Mouse (Mus musculus): Measurements from ENCODE around the gene Tnr.

The Tnr gene

DNA sequence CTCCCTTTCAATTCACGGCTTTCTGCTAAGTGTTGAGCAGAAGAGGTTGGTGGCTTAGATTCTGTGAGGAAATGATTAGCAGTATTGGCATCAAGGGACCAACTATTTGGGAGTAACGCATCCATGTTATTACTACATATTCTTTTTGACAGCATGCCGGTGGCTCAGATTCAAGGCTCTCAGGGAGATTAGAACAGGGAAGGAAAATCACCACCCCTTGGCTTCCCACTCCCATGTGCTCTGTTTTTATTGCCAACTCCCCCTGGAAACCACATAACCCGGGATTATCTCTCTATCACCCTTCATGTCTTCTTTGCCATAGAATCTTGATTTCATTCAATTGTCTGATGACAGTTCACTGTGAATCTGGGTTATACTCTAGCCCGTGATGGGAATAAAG lies 276.8 kb downstream of the Tnr start:
- DNase-seq (ENCODE audit: low spot score), result no peak

DNA sequence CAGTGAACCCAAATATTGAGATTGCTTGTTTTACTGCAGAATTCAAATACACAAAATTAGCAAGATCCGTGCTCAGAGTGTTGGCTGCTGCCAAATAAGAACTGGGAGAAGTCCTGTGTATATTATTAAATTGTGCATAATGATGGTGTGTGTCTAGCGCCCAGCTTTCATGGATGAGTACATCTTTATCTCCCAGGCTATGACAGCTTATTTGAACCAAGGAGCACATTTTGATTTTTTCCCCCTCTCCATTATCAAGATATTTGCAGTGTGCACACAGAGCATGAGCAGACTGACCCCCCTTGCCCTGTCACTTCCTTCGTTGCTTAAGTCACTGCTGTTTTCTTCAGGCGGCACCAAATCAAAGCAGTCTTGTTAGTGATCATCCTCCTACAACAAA lies 278.2 kb downstream of the Tnr start:
- DNase-seq (ENCODE audit: low spot score), result no peak

DNA sequence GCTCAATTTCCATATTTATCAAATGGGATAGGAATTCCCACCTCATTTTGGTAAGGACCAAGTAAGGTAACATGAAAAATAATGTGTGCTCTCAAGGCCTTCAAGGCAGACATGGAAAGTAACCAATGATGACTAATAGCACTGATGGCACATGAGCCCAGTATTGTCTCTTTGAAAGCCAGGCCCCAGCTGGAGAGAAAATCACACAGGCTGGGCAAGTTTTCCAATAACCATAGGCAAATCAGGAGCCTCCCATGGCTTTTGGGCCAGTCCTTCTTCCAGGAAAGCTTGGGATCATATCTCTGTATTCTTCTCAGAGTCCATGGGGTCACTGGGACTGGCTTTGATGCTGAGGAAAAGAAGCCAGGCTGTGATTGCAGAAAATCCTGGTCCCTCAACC lies 280.1 kb downstream of the Tnr start:
- DNase-seq (ENCODE audit: low spot score), result no peak

DNA sequence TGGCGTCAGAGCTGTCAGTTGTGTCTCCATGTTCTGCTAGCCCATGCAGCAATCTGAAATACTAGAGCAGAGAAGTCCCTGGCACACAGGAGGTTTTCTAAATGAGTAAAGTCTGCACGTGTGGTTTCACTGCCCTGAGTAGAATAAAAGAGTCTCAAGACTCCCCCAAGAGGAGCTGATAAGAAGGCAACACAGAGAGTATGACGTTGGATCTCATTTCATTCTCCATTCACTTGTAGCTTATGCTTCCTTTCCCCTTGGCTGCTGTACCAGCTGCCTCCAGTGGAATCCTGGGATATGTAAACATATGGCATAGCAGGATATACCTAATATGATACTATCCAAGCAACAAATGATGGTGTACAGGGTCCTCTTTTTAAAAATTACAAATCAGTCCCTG lies 285.9 kb downstream of the Tnr start:
- no peak for DNase-seq (ENCODE audit: low spot score)

DNA sequence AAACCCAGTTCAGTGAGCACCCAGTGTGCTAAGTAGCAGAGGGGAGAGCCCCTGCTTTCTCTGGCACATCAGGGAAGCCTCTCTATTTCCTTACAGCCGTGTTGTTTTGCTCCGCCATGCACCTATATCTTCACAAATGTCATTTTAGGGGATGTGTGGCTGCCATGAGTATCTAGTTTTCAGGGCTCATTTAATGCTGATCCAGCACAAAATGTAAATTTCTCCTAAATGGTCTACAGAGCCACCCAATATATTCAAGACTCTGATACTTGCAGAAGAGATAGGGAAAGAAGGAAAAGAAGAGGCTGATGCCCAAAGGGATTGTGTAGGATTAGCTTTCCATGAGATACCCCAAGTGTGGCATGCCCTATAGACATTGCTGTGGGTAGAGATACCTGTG lies 288.2 kb downstream of the Tnr start:
- DNase-seq (ENCODE audit: low spot score), result no peak

DNA sequence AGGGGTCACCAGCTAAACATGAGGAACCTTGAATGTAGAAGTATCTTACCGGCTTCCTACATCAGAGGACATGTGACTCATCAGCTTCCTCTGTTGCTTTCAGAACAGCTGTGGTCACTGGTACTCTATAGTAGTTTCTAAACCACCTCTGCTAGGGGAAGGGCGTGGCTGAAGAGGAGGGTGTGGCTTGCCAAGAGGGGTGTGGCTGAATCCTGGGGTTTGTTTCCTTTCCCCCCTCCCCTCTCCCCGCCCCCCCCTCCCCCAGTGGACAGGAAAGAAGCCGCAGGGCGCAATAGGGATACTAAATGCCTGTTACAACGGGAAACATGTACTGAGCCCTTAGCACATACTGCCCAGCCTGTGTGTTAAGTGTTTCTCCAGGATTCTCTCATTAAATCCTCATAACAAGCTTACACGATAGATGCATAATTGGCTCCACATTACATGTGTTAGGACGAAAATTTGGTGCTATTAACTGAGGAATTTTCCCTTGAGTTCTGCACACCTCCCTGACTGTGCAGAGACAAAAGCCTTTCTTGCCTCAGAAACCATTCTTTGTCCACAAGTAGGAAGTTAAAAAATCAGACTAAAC lies 289.3 kb downstream of the Tnr start:
- DNase-seq (ENCODE audit: low spot score), result no peak

DNA sequence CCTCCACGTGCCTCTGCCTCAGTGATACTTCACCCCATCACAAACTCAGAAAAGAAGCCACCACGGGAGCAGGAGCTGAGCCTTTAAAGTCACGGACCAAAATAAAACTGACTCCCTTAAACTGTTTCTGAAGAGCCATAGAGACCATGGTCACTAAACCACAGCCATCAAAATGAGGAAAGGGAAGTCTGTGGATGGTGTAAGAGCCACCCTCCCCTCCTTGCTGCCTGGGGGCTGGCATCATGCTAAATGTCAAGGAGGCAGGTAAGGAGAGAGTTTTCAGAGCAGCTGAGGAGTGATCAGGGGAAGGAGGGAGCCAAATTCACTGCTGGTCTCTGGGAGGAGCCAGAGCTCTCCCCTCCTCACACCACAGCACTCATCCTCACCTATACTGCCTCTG lies 290.8 kb downstream of the Tnr start:
- DNase-seq (ENCODE audit: low spot score), result no peak

DNA sequence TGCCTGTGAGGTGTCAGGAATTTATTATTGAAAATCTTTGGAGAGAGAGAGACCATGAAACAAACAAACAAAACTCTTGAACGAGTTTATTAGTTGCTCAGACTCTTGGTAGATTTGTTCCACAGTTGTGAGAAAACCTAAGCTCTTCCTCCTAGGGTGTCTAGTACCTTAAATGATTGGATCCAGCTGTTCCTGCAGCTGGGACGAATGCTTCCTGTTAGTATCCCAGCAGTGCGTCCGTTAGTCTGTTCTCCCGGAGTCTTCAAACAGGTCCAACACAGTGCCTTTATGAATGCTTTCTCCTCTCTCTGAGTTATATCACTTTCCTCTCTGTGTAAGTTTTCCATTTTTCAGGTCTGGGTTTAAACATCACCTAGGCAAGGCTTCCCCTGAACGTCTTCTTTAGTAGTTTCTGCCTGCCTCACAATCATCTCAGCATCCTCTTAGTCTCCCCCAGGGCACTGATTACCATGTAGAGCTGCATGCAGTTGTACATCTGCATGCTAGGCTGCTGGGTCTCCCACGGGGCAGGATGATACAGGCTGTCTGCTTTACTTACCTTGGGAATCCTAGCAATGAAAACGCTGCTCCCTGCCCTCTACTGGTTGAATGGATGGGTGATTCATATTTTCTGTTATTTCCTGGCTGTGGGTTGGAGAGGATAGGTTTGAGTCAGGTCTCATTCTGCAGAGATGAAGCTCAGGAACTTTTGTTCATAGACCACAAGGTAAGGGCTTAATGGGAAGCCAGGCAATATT lies 293.2 kb downstream of the Tnr start:
- no peak for DNase-seq (ENCODE audit: low spot score)

DNA sequence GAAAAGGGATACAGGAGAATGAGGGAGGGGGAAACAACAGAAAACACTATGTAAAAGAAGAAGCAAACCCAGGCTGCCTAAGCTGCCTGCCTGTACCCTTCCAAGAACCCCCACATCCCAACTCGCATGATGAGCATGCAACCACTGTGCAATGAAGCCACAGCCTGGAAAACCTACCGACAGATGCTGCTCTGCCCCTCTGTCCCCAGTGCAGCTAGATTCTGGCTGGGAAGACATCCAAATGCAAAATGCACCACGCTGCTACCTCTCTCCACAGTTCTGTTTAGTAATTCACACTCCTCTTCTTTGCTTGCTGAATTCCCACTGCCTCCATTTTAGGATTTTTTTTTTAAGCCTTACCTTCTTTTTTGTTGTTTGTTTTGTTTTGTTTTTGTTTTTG lies 295.9 kb downstream of the Tnr start:
- no peak for DNase-seq (ENCODE audit: low spot score)

DNA sequence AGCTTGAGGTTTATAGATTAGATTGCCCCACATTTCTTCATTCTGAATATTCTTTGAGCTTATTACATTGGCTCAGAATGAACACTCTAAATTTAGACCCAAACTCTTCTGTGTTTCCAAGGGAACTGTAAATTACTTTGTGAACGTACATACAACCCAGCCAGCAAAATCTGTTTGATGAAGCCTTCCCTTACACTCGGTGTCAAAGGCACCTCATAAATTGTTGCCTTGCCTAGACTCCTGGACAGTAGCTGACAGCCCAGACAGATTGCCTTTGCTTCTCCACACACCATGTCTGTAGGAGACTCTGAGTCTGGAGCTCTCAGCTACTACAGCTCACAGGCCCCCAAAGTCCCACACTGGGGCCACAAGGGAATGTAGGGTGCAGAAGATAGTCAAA lies 298.8 kb downstream of the Tnr start:
- DNase-seq (ENCODE audit: low spot score), result no peak

DNA sequence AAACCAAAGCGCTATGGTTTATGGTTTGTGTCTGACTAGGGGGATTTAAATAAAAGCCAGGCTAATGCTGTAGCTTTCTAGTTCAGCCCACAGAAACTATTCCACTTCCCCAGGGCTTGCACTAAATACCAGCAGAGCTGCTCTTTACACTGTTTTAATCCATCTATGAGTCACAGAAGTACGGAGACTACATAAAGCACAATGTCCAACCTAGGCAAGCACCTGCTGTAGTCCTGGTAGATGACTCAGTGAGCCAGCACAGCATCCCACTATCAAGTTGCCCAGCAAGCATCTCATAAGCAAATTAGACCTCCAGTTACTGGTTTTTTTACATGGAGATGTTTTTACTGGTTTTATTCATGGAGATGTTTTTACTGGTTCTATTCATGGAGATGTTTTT lies 305.0 kb downstream of the Tnr start:
- DNase-seq (ENCODE audit: low spot score), result no peak

DNA sequence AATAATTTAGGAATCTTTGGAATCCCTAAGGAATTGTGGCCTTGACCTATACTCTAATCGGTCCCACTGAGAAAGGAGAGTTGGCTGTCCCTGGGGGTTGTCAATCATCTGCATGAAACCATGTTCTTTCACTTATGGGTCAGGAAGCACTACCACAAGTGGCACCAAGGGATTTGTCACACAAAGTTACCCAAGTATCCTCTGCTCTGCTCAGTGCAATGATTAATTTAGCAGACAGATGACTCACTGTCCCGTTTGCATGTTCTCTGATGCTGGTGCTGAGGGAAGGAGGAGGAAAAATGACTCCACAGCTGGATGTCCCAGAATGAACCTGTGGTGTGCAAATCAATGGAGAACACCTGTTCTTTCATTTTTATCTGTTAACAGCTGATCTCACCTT lies 309.6 kb downstream of the Tnr start:
- no peak for DNase-seq (ENCODE audit: low spot score)

DNA sequence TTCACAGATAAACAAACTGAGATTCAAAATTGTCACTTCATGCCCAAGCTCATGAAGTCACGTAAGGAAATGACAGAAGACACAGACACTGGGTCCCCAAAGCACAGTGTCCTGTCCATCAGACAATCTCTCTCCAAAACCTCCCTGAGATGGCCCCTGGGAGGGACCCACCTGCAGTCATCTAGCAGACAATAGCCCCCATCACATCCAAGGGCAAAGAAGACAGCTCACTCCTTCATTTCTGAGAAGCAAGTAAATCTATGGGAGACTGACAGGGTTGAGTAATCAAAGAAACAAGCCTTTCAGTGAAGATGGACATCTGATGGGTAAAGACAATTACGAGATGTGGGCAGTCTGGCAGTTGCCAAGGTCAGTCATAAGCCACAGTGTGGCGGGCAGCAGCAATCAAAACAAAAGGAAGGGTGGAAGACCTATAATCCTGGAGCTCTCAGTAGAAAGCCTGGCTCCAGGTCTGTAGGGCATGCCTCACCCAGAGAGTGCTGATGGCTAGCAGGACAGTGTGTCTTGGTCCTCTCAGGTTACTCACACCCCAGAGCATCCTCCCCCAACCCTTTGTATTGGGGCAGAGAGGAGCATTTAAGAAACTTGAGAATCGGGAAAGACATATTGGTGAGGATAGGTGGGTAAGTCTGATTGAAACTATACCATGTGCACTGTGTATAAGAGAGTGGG lies 310.2 kb downstream of the Tnr start:
- DNase-seq (ENCODE audit: low spot score), result no peak

DNA sequence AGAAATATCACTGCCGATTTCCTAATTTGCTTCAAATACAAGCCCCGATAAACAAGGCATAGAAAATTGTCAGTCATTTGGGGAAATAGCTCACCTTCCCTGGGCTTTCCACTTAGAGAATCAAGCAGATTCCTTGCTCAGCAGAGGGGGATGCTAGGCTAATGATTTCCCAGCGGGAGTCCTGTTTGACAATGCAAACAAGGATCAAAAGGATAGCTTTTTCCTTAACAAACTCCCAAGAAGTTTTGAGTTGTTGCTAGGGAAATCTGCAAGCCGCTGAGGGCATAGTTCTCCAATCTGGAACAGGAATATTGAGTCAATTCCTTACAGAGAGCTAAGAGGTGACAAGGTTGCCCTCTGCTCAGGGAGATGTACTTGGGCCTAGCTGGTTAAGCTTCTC lies 311.6 kb downstream of the Tnr start:
- DNase-seq (ENCODE audit: low spot score), result no peak

DNA sequence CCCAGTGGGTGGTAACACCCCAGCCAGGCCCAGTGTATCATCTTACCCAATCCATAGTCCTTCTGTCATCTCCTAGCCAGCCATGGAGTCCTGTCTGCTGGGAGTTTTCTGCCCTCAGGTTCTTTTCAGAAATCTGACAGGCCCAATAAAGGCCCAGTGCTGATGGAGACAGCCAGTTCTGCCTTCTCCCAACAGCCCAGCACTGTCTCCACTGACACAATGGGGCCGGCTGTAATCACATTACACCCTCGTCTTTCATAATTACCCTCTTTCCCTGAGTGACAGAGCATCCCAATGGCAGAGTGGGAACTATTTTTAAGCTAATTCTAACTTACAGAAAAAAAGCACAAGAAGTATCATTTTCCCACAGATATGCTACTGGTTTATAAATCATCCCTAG lies 316.8 kb downstream of the Tnr start:
- DNase-seq (ENCODE audit: low spot score), result no peak

DNA sequence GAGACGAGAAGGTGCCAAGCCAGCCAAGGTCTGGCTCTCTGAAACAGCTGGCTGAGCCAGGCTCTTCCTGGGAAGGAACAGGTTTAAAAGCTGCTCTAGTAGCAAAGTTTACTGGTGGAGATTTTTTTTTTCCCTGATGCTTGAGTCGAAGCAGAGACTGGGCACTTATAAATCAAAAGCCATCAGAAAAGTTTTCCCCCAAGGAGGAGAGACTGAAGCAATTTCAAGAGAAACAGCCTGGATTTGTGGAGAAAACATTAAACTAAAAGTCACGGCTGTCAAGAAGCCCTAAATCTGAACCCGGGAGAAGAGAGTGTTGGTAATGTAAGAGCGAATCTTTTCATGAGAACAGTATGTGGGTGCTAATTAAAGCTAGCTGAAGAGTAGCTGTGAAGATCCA lies 319.3 kb downstream of the Tnr start:
- no peak for DNase-seq (ENCODE audit: low spot score)

DNA sequence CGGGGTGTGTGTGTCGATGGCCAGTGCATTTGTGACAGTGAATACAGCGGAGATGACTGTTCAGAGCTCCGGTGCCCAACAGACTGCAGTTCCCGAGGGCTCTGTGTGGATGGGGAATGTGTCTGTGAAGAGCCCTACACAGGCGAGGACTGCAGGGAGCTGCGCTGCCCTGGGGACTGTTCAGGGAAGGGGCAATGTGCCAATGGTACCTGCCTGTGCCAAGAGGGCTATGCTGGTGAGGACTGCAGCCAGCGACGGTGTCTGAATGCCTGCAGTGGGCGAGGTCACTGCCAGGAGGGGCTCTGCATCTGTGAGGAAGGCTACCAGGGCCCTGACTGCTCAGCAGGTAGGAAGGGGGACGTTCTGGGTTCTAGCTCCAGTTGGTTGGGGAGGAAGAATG lies 328.5 kb downstream of the Tnr start:
- no peak for DNase-seq (ENCODE audit: low spot score)

DNA sequence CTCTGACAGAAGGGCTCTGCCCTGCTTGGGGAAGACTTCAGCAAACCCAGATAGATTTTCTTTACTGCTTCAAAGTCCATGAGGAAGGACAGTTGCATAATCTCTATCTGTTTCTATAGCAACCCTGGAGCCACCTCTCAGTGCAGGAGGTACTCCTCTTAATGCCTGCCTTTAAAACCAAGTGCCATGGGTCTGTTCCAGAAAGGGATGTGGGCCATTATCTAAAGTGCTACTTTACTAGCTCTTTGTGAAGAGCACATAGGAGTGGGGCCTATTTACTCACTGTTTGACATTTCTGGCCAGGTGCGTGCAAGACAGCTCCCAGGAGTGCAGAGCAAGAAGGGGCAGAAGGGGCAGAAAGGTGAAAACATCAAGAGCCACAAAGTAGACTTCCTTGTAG lies 330.7 kb downstream of the Tnr start:
- DNase-seq (ENCODE audit: low spot score), result no peak

DNA sequence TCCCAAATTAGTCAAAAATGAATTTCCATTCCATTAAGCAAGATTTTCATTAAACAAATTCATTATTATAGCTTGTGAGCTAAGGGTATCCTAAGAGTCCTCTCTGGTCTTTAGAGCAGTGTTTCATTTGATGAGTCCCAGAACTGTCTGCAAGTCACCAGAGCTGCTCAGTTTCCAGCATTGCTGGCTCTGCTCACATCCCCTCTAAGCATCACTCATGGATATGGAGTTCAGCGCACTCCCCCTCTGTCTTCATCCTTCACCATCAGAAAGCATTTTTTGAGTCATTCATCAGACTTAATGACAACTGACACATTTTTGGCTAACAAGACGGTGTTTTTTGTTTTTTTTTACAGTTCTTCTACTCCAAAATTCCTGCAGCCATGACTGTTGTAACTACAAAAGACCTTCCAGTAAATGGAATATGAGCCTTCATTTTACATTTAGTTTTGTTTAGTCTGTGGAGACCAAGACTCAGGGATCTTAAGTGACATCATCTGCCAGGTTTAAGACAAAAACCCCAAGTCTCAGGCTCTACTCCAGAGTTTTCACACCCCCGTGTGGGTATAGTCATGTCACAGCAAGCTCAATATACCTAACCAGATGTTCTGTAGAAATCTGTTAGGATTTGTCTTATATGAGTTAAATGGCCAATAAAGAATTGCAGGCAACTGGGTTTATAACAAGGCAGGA lies 338.4 kb downstream of the Tnr start:
- DNase-seq (ENCODE audit: low spot score), result no peak

DNA sequence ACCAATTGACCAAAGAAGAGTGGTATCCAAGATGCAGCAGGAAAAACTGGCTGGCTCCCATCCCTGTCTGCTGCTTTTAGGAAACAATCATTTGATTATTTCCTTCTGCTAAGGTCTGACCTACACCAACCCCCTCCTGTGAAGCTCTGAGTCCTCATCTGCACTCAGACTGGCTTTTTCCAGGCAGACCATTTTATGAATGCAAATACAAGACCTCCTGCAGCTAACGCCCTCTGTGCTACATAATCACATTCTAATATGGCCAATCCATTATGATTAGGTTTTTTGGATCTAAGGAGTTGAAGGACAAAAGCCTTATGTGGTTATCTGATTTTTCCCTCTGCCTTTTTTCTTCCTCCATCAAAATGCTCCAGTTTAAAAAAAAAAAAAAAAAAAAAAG lies 342.1 kb downstream of the Tnr start:
- DNase-seq (ENCODE audit: low spot score), result no peak

DNA sequence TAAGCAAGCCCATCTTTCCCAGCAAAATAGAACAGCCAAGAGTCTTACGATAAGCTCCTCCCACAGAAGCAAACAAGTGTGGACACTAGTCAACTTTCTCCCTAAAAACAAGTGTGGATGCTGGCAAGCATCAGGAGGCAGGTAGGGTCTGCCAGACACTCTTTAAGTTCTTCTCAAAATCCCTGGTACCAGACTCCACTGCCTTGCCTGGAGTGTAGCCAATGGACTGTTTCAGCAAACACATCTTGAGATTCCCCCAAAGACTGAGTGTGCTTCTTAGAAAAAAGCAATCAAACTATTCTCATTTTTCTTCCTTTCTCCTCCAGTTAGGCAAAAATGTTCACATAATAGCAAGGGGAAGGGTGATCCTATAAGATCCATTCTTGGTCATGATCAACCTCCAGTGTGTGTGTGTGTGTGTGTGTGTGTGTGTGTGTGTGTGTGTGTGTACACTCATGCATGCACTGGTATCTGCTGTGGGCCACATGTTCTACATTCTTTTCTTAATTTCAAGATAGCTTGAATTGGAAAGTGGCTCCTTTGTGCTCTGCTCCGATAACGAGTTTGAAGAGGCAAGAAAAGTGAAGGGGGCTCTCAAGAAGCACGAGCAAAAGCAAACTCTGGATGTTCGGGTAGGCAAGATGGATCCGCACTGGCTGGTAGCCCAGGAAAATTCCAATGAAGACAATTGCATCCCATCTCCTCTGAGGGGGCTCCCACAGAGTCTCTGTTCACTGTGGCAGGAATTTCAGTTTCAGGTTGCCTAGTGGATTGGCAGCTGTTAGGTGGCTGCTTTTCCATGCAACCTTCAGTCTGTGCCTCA lies 346.3 kb downstream of the Tnr start:
- DNase-seq (ENCODE audit: low spot score), result no peak

DNA sequence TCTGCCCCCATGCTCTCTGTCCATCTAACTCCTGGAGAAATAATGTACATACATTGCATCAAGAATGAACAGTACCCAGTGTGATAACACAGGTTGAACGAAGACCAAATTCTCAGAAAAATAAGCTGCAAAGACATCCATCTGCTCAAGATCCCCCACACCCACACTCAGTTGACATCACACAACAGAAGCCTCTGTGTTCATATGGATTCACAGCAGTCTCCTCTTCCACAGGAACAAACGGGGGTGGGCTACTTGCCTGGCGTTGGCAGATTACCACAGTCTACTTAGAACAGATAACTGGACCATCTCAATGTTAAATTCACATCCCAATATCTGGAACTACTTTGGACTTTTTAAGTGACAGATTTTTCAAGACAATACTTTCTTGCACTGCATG lies 349.3 kb downstream of the Tnr start:
- no peak for DNase-seq (ENCODE audit: low spot score)

Measured in MN1 (cell line).